Mouse (Mus musculus): ENCODE results near the gene Rab34.

The Rab34 gene

GRCm38 (mm10) chr11:78188331-78189233 lies at the start of gene Rab34:
Gene Rab34 (plus strand): TSS chr11:78188430.
- DNase-seq = peak; percentile 93

- no peak for DNase-seq
These were observed 47.6 kb upstream of the Rab34 start for GRCm38 (mm10) chr11:78140665-78141064.

DNA sequence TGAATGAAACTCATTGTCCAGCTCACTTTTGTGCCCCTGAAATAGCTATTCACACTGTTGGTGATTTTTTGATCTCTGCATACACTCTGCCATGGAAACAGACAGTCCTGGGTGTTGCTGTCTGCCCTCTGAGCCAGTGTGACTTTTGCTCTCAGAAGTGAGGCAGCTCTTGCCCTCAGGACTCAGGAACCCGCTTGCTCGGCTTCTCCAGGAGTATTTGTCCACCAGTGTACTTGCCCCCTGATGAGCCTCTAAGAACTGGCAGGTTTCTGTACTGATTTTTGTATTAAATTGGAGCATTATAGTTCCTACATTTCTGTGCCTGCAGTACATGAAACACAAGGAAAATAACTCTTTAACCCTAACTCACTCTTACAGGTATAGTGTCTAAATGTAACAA lies 44.7 kb upstream of the Rab34 start:
- no peak for DNase-seq

GRCm38 (mm10) chr11:78146168-78146567 lies 42.1 kb upstream of the Rab34 start:
- DNase-seq = no peak

DNA sequence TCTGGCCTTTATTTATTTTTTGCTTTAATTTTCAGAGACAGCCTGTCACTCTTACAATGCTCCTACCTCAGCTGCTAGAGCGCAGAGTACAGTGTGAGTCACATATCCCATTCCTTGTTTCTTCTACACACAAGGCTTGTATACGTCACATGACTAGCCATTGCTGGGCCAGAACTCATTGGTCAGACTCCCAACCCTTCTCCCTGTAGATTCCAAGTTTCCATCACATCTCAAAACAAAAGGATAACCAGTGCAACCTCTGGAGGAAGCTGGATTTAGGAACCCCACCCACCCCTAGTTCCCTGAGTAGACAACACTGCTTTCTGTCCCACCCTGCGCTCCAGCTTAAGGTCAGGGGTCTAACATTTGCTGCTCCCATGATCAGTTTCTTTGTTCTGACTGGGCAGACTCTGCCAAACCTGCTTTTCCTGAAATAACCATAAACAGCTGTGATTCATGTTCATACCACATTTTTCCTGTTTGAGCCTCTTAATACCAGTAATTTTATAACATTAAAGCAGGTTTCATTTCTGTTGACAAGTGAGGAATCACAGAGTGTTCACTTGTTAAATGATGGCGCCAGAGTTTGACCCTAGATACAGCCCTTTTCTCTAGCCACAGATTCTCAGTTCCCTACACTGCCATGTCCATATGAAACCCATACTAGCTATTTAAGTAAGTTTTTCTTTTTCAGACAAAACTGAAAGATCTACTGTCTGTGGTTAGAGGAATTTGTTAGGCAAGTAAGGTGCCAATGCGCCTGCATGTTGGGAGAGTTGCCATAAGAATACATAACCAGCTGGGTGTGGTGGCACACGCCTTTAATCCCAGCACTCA lies 41.3 kb upstream of the Rab34 start:
- peak; percentile 21 for DNase-seq

DNA sequence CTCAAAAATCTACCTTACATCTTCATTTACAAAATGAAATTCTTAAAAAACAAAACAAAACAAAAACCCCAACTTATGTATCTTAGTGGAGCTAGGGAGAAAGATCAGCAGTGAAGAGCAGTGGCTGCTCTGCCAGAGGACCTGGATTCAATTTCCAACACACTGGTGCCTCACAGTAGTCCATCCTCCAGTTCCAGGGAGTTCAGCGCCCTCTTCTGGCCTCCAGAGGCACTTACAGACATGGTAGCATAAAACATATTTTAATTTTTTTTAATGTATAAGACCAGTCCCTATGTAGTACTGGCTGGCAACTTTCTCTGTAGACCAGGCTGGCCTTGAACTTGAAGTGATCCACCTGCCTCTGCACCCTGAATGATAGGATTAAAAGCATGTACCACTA lies 37.1 kb upstream of the Rab34 start:
- DNase-seq = peak; percentile 41

DNA sequence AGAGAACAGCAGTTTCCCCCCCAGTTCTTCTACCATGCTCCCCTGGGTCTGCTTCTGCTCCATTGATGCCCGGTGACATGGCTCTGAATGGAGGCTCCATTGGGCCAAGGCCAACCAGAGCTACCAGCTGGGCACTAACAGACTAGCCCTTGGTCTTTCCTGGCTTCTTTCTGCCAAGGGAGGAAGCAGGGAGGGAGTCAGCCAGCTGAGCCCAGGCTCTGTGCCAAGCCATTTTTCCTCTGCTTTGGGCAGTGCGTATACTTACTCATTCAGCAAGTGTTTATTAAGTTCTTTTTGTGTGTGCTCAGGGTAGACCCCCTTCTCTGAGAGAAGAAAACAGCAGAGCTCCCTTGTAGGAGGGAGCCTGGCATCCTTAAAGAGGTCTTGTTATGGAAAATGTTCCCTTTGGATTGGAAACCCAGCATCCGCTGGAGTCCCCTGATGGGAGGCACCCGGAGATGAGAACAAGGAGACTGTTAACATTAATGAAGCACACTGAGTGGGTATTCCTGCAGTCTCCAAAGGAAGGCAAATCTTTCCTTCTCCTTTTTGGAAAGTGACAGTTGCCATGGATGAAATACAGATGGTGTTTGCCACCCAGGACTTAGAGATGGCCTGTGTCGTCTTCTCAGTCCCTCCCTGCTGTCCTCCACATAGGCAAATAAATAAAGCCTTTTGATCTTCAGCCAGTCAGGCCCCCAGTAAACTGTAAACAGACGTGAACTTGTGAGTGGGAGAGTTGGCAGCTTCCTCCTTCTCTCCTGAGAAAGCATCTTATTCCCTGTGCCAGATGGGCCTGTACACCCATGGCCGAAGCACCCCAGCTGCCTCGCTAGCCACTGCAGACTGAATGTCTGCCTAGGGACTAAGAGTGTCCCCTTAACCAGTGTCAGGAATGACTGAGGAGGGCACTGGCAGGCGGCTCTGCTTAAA lies 35.7 kb upstream of the Rab34 start:
- DNase-seq = peak; percentile 88

- DNase-seq = peak; percentile 26
These were observed 34.5 kb upstream of the Rab34 start for GRCm38 (mm10) chr11:78153778-78154177.

DNA sequence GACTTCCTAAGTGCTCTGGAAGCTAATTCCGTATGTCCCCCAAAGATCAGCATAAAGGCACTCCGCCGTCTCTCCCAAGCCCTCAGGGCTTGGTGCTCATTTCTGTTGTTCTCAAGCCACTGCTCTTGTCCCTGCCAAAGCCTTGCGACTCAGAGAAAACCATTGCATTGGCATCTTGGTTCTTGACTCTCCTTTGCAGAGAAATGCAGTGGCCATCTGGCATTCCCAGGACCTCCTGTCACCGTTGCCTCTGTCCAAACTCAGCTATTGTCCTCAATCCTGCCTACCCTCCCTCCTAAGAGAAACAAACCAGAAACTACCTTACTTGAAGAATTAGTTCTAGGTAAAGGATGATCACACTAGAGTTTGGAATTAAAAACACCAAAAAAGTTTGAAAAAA lies 32.6 kb upstream of the Rab34 start:
- no peak for DNase-seq

GRCm38 (mm10) chr11:78156156-78156699 lies 32.0 kb upstream of the Rab34 start:
- no peak for DNase-seq

DNA sequence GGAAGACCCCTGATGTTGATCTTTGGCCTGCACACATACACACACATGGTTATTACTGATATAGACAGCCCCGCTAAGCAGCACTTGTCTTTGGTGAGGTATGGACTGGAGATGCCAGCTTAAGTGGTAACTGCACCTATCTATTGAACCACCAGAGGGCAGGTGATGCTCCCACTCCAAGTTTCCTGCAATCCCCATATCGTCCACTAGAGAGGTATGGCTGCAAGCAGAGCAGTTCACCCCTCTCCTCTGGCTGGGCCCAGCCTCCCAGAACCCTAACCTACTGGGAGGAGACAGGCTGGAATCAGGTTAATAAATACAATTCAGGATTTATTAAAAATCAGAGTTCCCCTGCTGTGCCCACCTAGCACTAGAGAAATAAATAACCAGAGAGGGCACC lies 29.1 kb upstream of the Rab34 start:
- peak; percentile 92 for DNase-seq

DNA sequence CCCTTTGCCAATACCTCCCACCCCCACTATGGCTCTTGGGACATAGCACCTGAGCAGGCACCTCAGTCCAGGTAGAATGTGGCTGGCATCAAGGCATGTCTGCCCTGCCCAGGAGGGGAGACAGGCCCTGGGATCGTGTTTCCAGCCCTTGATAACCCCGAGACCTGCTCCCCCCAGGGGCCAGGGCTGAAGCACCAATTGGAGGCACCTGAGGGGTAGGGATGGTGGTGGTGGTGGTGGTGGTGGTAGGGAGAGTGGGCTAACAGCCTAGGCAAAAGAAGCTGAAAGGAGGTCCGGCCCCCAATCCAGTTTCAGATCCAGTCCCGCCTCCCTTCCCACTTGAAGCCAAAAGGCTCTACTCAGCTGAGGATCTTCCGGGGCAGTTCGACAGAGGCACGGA lies 28.7 kb upstream of the Rab34 start:
- no peak for DNase-seq

DNA sequence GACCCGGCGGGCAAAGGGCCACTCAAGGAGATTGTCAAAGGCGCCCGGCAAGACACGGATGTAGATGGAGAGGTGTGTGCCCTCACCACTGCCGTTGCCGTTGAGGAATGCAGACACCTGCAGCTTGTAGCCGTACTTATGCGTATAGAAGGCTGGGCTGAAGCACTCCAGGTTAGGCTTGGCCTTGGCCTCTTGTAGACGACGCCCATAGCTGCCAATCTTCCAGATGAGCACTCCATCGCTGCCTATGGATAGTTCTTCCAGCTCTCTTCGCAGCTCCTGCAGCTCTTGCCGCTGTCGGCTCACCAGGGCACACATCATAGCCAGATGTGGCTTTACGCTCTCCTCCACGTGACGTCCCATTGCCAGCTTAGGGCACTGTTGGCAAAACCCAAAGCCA lies 28.1 kb upstream of the Rab34 start:
- no peak for DNase-seq

DNA sequence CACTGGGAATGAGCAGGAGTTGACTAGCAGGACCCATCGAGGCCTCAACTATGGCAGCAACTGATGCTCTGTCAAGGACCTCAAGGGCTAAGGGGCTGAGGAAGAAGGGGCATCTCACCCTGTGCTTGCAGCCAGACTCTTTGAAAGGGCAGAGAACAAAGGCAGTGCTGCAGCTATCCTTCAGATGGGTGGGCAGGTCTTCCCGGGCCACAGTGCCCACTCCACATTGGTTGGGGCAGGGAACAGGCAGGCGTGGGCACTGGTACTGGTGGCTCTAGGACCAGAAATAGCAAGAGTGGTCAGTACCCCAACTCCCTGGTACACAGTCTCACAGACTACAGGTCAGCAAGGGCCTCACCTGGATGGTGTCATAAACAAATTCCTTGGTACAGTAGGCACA lies 27.6 kb upstream of the Rab34 start:
- no peak for DNase-seq

GRCm38 (mm10) chr11:78161169-78161568 lies 27.1 kb upstream of the Rab34 start:
- DNase-seq = no peak

DNA sequence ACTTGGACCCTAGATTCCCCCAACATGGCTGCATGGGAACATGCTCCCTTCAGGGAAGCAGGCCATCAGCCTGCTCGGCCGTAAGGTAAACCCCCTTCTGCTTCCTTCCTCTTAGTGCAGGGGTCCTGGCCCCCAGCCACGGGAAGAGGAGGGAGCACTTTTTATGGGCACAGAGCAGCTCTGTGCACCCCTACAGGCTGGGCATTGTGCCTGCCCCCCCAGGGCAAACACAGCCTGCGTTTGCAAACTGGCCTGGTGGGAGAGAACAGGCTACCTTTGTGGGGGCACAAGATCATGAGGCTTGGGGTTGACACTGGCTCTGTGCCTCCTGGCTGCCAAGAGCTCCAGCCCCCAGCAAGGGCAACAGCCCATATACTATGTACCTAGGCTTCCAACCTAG lies 26.3 kb upstream of the Rab34 start:
- no peak for DNase-seq

GRCm38 (mm10) chr11:78162504-78162903 lies 25.7 kb upstream of the Rab34 start:
- DNase-seq = peak; percentile 46

DNA sequence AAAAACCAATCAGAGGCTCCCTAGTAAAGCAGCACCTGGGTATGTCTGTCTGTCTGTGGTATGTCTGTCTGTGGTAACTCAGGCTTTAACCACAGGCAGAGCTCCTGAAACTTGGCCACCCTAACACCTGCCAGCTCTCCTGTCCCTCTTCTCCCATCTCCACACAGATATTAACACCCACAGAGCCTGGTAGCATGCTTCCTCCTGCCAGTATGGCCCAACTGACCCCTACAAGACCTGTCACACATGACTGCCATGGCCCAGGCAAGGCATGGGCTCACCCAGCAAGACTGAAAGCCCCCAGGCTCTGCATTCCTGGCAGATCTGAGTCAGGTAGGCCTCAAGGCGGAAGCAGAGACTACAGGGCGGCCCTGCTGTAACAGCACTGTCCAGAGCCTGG lies 25.2 kb upstream of the Rab34 start:
- no peak for DNase-seq

GRCm38 (mm10) chr11:78163681-78164603 lies 24.3 kb upstream of the Rab34 start:
- DNase-seq = peak; percentile 77

- DNase-seq = no peak
These were observed 23.7 kb upstream of the Rab34 start for GRCm38 (mm10) chr11:78164604-78164923.

DNA sequence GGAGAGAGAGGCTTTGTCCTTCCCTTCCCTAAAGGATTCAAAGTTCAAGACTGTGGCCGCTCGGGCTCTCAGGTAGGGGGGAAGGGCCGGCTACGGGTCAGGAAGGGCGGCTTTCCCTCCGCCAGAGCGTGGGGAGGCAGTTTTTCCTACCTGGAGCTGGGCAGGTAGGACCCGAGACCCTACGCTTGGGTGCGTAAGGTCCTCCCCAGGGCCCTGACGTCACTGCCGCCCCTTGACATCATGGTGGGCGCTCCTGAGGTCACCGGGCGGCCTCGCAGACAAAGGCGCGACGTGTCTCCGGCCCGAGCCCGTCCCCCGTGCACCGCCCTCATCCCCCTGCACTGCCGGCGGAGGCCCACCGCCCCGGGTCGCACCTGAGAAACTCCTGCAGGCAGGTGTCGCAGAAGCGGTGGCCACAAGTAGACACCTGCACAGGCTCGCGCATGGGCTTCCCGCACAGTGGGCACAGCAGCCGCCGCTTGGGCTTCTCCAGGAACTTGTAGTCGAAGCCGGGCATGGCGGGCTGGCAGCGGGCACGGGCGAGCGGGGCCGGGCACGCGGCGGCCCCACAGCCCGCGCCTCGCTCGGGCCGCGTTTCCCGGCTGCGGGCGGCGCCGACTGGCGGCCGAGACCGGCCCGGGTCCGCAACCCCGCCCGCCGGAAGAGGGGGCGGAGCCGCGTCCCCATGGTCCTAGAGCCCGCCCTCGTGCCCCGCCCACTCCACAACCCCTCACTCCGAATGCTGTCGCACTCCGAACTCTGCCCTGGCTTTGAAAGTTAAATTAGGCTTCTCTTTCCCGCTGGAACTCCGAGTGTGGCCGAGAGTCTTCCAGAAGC lies 23.1 kb upstream of the Rab34 start, which contains the start of gene Traf4:
Gene Traf4, minus strand, starts transcription at position 666 of the 837 bp plus-strand sequence.
- peak; percentile 90 for DNase-seq

All from lung, postnatal 10 days (tissue).